In the genomic region with DNA sequence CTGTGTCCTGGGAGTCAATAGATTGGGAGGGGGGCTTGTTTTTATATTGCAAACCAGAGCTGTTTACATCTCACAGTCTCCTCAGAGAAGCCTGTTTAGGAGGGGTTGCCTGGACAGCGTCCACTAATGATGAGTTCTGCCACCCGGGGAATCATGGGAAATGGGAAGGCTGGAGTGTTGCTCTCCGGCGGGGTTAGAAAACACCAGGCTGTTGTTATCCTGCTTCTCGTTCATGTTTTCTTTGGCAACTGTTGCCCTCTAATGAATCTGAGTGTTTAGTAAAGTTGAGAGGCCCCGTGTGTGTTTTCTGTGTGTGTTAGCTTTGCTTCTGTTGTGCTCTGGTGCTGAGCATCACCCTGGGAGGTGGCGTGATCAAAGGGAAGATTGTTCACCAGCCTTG, we compare ENCODE assay signal across 11 mouse cellular contexts. TPM values are rescaled to one million over a fixed set of nuclear protein-coding genes. Genes with fewer than 3 reads are reported as not detected.
DNase-seq lines count a peak whose midpoint lies in the region; ATAC-seq and TF ChIP-seq lines count a peak whose summit lies in the region.
"Had no signal": no experiment of that assay in that cellular context is flagged by ENCODE, and none has a peak within 500 bp of the region (broad histone marks: within the 10 kb centered on the region; RNA-seq: fewer than 3 reads in every experiment).

No protein-coding gene starts in this region.

- H3K36me3 ChIP-seq in hindbrain, embryonic 14.5 days (replicated peaks; ENCODE audit: control insufficient read depth, insufficient read depth): no peaks in the 10 kb centered on the region
- no peaks in the 10 kb centered on the region for H3K36me3 ChIP-seq in hindbrain, postnatal 0 days (ENCODE audit: insufficient read depth, low read length)
- no peaks in the 10 kb centered on the region for H3K36me3 ChIP-seq in lung, postnatal 0 days (ENCODE audit: insufficient read depth, low read length)
- no peaks in the 10 kb centered on the region for H3K36me3 ChIP-seq in forebrain, embryonic 10.5 days (replicated peaks)

- TF ChIP-seq EP300 in lung, postnatal 0 days (IDR thresholded peaks at IDR 0.05): no peak

- H3K27ac ChIP-seq in hindbrain, embryonic 14.5 days: no peak overlapping the region
- H3K27ac ChIP-seq in hindbrain, postnatal 0 days: no peak overlapping the region
- no peak overlapping the region for H3K27ac ChIP-seq in lung, postnatal 0 days (ENCODE audit: low read length)
- H3K27ac ChIP-seq in forebrain, embryonic 10.5 days: no peak overlapping the region
- H3K27ac ChIP-seq: left cerebral cortex, adult 2 months had no signal

- TF ChIP-seq CTCF in hindbrain, postnatal 0 days (IDR thresholded peaks at IDR 0.05; ENCODE audit: low read depth): no peak
- no peak for TF ChIP-seq CTCF in lung, postnatal 0 days (IDR thresholded peaks at IDR 0.05)

- no peaks in the 10 kb centered on the region for H3K4me1 ChIP-seq in hindbrain, embryonic 14.5 days (replicated peaks; ENCODE audit: control insufficient read depth, insufficient read depth, low read length)
- H3K4me1 ChIP-seq in hindbrain, postnatal 0 days (ENCODE audit: insufficient read depth, low read length): 0 out of 2 replicates have a peak, but pooled peaks cover 3% of the 10 kb centered on the region
- no peaks in the 10 kb centered on the region for H3K4me1 ChIP-seq in lung, postnatal 0 days (ENCODE audit: insufficient read depth, low read depth, low read length)
- no peaks in the 10 kb centered on the region for H3K4me1 ChIP-seq in forebrain, embryonic 10.5 days

- no peak overlapping the region for H3K4me3 ChIP-seq in hindbrain, embryonic 14.5 days (replicated peaks; ENCODE audit: low read length)
- no peak overlapping the region for H3K4me3 ChIP-seq in hindbrain, postnatal 0 days (ENCODE audit: low read length)
- H3K4me3 ChIP-seq in lung, postnatal 0 days (ENCODE audit: low read depth, low read length): no peak overlapping the region
- H3K4me3 ChIP-seq in forebrain, embryonic 10.5 days: no peak overlapping the region
- H3K4me3 ChIP-seq: erythroblast, embryonic 14.5 days; left cerebral cortex, adult 2 months had no signal

- H3K4me2 ChIP-seq in hindbrain, embryonic 14.5 days (replicated peaks): 0 out of 2 replicates have a peak overlapping the region, but pooled peaks have one; percentile 0
- no peak overlapping the region for H3K4me2 ChIP-seq in hindbrain, postnatal 0 days (ENCODE audit: low read depth, low read length)
- no peak overlapping the region for H3K4me2 ChIP-seq in lung, postnatal 0 days (replicated peaks; ENCODE audit: low read depth, low read length)

- no peaks in the 10 kb centered on the region for H3K27me3 ChIP-seq in hindbrain, embryonic 14.5 days (ENCODE audit: control insufficient read depth, insufficient read depth, low read length)
- H3K27me3 ChIP-seq in hindbrain, postnatal 0 days (ENCODE audit: insufficient read depth, low read length): no peaks in the 10 kb centered on the region
- H3K27me3 ChIP-seq in lung, postnatal 0 days (replicated peaks; ENCODE audit: insufficient read depth, low read length): no peaks in the 10 kb centered on the region
- peaks cover 17% of the 10 kb centered on the region for H3K27me3 ChIP-seq in forebrain, embryonic 10.5 days (ENCODE audit: poor library complexity, severe bottlenecking)

- no peak for DNase-seq in hindbrain, embryonic 14.5 days (ENCODE audit: low spot score)
- DNase-seq in hindbrain, postnatal 0 days (ENCODE audit: low spot score): no peak
- DNase-seq in lung, postnatal 0 days (ENCODE audit: low spot score): peak; percentile 20
- no peak for DNase-seq in lung, postnatal 25 days (ENCODE audit: low spot score)
- DNase-seq in gastrocnemius, postnatal 10 days: peak; percentile 21
- DNase-seq in lung, postnatal 4 days: peak; percentile 25 to 32
- no peak for DNase-seq in forebrain, embryonic 10.5 days (ENCODE audit: extremely low spot score, low spot score)
- DNase-seq: cerebellum, adult 9-10 months; right cerebral cortex, postnatal 14 days had no signal

- H3K9ac ChIP-seq in hindbrain, embryonic 14.5 days: no peak overlapping the region
- no peak overlapping the region for H3K9ac ChIP-seq in hindbrain, postnatal 0 days (replicated peaks; ENCODE audit: low read length)
- no peak overlapping the region for H3K9ac ChIP-seq in lung, postnatal 0 days (replicated peaks; ENCODE audit: low read depth)

- WGBS in hindbrain, embryonic 14.5 days: 56% methylated on average over 7 of the region's 7 CpGs
- 42% methylated on average over 7 of the region's 7 CpGs for WGBS in hindbrain, postnatal 0 days
- WGBS in lung, postnatal 0 days: 53% methylated on average over 7 of the region's 7 CpGs
- WGBS in forebrain, embryonic 10.5 days: 72% methylated on average over 7 of the region's 7 CpGs

- H3K9me3 ChIP-seq in hindbrain, embryonic 14.5 days (ENCODE audit: control insufficient read depth, low read length): no peaks in the 10 kb centered on the region
- H3K9me3 ChIP-seq in hindbrain, postnatal 0 days (ENCODE audit: low read length): no peaks in the 10 kb centered on the region
- no peaks in the 10 kb centered on the region for H3K9me3 ChIP-seq in lung, postnatal 0 days (ENCODE audit: low read length)
- H3K9me3 ChIP-seq in forebrain, embryonic 10.5 days: no peaks in the 10 kb centered on the region

- no peak; the same call in 1 of the 2 replicates for ATAC-seq in hindbrain, embryonic 14.5 days (ENCODE audit: low FRiP score)
- ATAC-seq in hindbrain, postnatal 0 days: no peak
- ATAC-seq in lung, postnatal 0 days: no peak

RNA-seq across cellular contexts. Expression of a gene that starts 8.7 kb away (rescaled TPM):
- 2.1 and 2.3 TPM in 2 replicates for polyA plus RNA-seq in hindbrain, embryonic 14.5 days (2014; fragmentation: Nextera tagmentation; extraction: Ambion mirVana)
- 10.5 and 11.1 TPM in 2 replicates for total RNA-seq in hindbrain, postnatal 0 days (2014; rRNA removed)
- polyA plus RNA-seq in hindbrain, postnatal 0 days (2015; fragmentation: Nextera tagmentation; extraction: Ambion mirVana): 0.48 and 0.55 TPM in 2 replicates
- 0.19 and 0.20 TPM in 2 replicates for polyA plus RNA-seq in lung, postnatal 0 days (2015; fragmentation: Nextera tagmentation; extraction: Ambion mirVana)
- 1 to 10 TPM; 7.0 to 8.6 TPM for total RNA-seq in gastrocnemius, postnatal 10 days (2021)
- not detected in 2 replicates for polyA plus RNA-seq in forebrain, embryonic 10.5 days (2016; fragmentation: Nextera tagmentation; extraction: Ambion mirVana)

Comparison
In these comparisons a context has a peak if more than half of its experiments do, and no peak if none do; other contexts are left out.
1. DNase-seq: peak in lung, postnatal 0 days (single experiment), gastrocnemius, postnatal 10 days (single experiment) and lung, postnatal 4 days (2 of 2); none in hindbrain, embryonic 14.5 days (single experiment), hindbrain, postnatal 0 days (single experiment), lung, postnatal 25 days (single experiment) and forebrain, embryonic 10.5 days (single experiment).